Mouse (Mus musculus) neural tube, embryonic 15.5 days (tissue): ENCODE measurements around the gene Usp8. TPM values are rescaled to one million over a fixed set of nuclear protein-coding genes. Genes with fewer than 3 reads are reported as not detected.

Experiments
- ATAC-seq: fragments of 200-750 bp; cut with Nextera tagmentation; 2 replicates; pipeline ENCODE4 v1.8.0; 2017; ENCODE audit warnings: mild to moderate bottlenecking, moderate TSS enrichment, moderate library complexity; ENCODE audit not compliant: low FRiP score
- H3K27ac ChIP-seq: fragments of 300-500 bp; sonication (generic); replicated peaks from 2 replicates; pipeline ENCODE4 v1.5.1; 2015; ENCODE audit warnings: mild to moderate bottlenecking, inconsistent platforms
- H3K27me3 ChIP-seq: fragments of 300-500 bp; sonication (generic); replicated peaks from 2 replicates; pipeline ENCODE4 v1.6.1; 2015; ENCODE audit warnings: inconsistent platforms
- H3K36me3 ChIP-seq: fragments of 300-500 bp; sonication (generic); 2 replicates; pipeline ENCODE4 v1.6.1; 2015; ENCODE audit warnings: inconsistent platforms
- H3K4me1 ChIP-seq: fragments of 300-500 bp; sonication (generic); 2 replicates; pipeline ENCODE4 v1.6.1; 2015; ENCODE audit warnings: inconsistent platforms
- H3K4me2 ChIP-seq: fragments of 300-500 bp; sonication (generic); 2 replicates; pipeline ENCODE4 v1.6.1; 2015; ENCODE audit warnings: inconsistent platforms, mild to moderate bottlenecking, moderate library complexity
- H3K4me3 ChIP-seq: fragments of 300-500 bp; sonication (generic); replicated peaks from 2 replicates; pipeline ENCODE4 v1.5.1; 2015; ENCODE audit warnings: mild to moderate bottlenecking, inconsistent platforms
- H3K9ac ChIP-seq: fragments of 300-500 bp; sonication (generic); replicated peaks from 2 replicates; pipeline ENCODE4 v1.6.1; 2015; ENCODE audit warnings: mild to moderate bottlenecking, inconsistent platforms
- H3K9me3 ChIP-seq: fragments of 300-500 bp; sonication (generic); replicated peaks from 2 replicates; pipeline ENCODE4 v1.6.1; 2016; ENCODE audit warnings: inconsistent platforms
- WGBS: fragments of 180-500 bp; shearing (Covaris S2); methylation state at CpG from one replicate; pipeline ENCODE4 v1.1.7; 2015; ENCODE audit warnings: mixed read lengths; 5-methylcytosine and 5-hydroxymethylcytosine counted together
- polyA plus RNA-seq: library from polyadenylated mRNA; unstranded; fragments of >200 nt; fragmentation: Nextera tagmentation; extraction: Ambion mirVana; gene quantifications from 2 replicates; pipeline ENCODE4 v1.2.1, GENCODE M21; 2015

Usp8 gene
- 30.1 and 33.2 TPM in 2 replicates for polyA plus RNA-seq

GRCm38 (mm10) chr2:126706759-126707437, at the start of gene Usp8:
Usp8 (plus strand) TSS chr2:126707328.
- peak within 1 kb of the TSS; percentile 88 for H3K27ac ChIP-seq
- WGBS = 2% methylated on average over 47 of the region's 47 CpGs
- peaks cover 15% of the 10 kb centered on the region for H3K4me1 ChIP-seq
- peak within 1 kb of the TSS; percentile 64 for H3K4me3 ChIP-seq
- ATAC-seq = peak; percentile 100
- H3K9me3 ChIP-seq = no peaks in the 10 kb centered on the region
- H3K27me3 ChIP-seq = peaks cover 23% of the 10 kb centered on the region
- H3K36me3 ChIP-seq = no peaks in the 10 kb centered on the region
- H3K4me2 ChIP-seq = peak within 1 kb of the TSS; percentile 80
- peak within 1 kb of the TSS; percentile 84 for H3K9ac ChIP-seq

GRCm38 (mm10) chr2:126663481-126663880, 43.6 kb upstream of the Usp8 start:
- Histone ChIP-seq H3K4me3 (no peak overlapping the region), H3K27ac (no peak overlapping the region), H3K9me3 (no peaks in the 10 kb centered on the region), H3K9ac (no peak overlapping the region), H3K27me3 (no peaks in the 10 kb centered on the region), H3K4me2 (no peak overlapping the region), H3K36me3 (no peaks in the 10 kb centered on the region), H3K4me1 (no peaks in the 10 kb centered on the region)
- WGBS = 62% methylated on average over 4 of the region's 4 CpGs
- no peak for ATAC-seq

GRCm38 (mm10) chr2:126665984-126666383, 41.1 kb upstream of the Usp8 start:
- 93% methylated on average over 3 of the region's 3 CpGs for WGBS
- no peak overlapping the region for H3K4me2 ChIP-seq
- H3K4me3 ChIP-seq = no peak overlapping the region
- no peaks in the 10 kb centered on the region for H3K9me3 ChIP-seq
- H3K4me1 ChIP-seq = no peaks in the 10 kb centered on the region
- no peak for ATAC-seq
- no peak overlapping the region for H3K27ac ChIP-seq
- no peaks in the 10 kb centered on the region for H3K27me3 ChIP-seq
- no peak overlapping the region for H3K9ac ChIP-seq
- no peaks in the 10 kb centered on the region for H3K36me3 ChIP-seq

GRCm38 (mm10) chr2:126668621-126669252, 38.4 kb upstream of the Usp8 start:
- ATAC-seq = no peak
- Histone ChIP-seq H3K9ac (no peak overlapping the region), H3K36me3 (no peaks in the 10 kb centered on the region), H3K27ac (no peak overlapping the region), H3K4me1 (peaks cover 19% of the 10 kb centered on the region), H3K4me2 (no peak overlapping the region), H3K27me3 (no peaks in the 10 kb centered on the region), H3K9me3 (no peaks in the 10 kb centered on the region), H3K4me3 (no peak overlapping the region)
- WGBS = 96% methylated on average over 5 of the region's 5 CpGs

GRCm38 (mm10) chr2:126673317-126674242, 33.5 kb upstream of the Usp8 start:
- H3K4me2 ChIP-seq = peak overlapping the region; percentile 63
- H3K36me3 ChIP-seq = no peaks in the 10 kb centered on the region
- H3K27ac ChIP-seq = no peak overlapping the region
- H3K27me3 ChIP-seq = no peaks in the 10 kb centered on the region
- WGBS = 67% methylated on average over 13 of the region's 13 CpGs
- no peaks in the 10 kb centered on the region for H3K9me3 ChIP-seq
- H3K4me1 ChIP-seq = peaks cover 41% of the 10 kb centered on the region
- H3K4me3 ChIP-seq = peak overlapping the region; percentile 92
- peak overlapping the region; percentile 98; the same call in 1 of the 2 replicates for H3K9ac ChIP-seq
- ATAC-seq = no peak

- peak overlapping the region; percentile 98 for H3K9ac ChIP-seq
- H3K27me3 ChIP-seq = no peaks in the 10 kb centered on the region
- ATAC-seq = peak; percentile 68; the same call in 1 of the 2 replicates
- H3K9me3 ChIP-seq = no peaks in the 10 kb centered on the region
- peaks cover 41% of the 10 kb centered on the region for H3K4me1 ChIP-seq
- peak overlapping the region; percentile 92 for H3K4me3 ChIP-seq
- no peaks in the 10 kb centered on the region for H3K36me3 ChIP-seq
- H3K27ac ChIP-seq = peak overlapping the region; percentile 100
- H3K4me2 ChIP-seq = peak overlapping the region; percentile 63
- under 1% methylated on average over 61 of the region's 77 CpGs for WGBS
Observed at GRCm38 (mm10) chr2:126674441-126675168, 32.5 kb upstream of the Usp8 start.

GRCm38 (mm10) chr2:126675169-126676121, 31.7 kb upstream of the Usp8 start:
- H3K4me2 ChIP-seq = peak overlapping the region; percentile 63
- H3K27me3 ChIP-seq = no peaks in the 10 kb centered on the region
- no peaks in the 10 kb centered on the region; the same call in 1 of the 2 replicates for H3K36me3 ChIP-seq
- peaks cover 41% of the 10 kb centered on the region for H3K4me1 ChIP-seq
- H3K9ac ChIP-seq = peak overlapping the region; percentile 98
- peak; percentile 95 for ATAC-seq
- H3K27ac ChIP-seq = peak overlapping the region; percentile 100
- peak overlapping the region; percentile 92 for H3K4me3 ChIP-seq
- WGBS = under 1% methylated on average over 98 of the region's 99 CpGs
- no peaks in the 10 kb centered on the region for H3K9me3 ChIP-seq

GRCm38 (mm10) chr2:126676122-126676515, 31.0 kb upstream of the Usp8 start, which contains the start of gene Gabpb1:
Gabpb1 (minus strand) TSS chr2:126676337.
- Histone ChIP-seq H3K4me3 (peak within 1 kb of the TSS; percentile 92), H3K36me3 (no peaks in the 10 kb centered on the region; the same call in 1 of the 2 replicates), H3K9me3 (no peaks in the 10 kb centered on the region), H3K4me2 (peak within 1 kb of the TSS; percentile 63), H3K9ac (peak within 1 kb of the TSS; percentile 98), H3K27ac (peak within 1 kb of the TSS; percentile 100), H3K4me1 (peaks cover 41% of the 10 kb centered on the region), H3K27me3 (no peaks in the 10 kb centered on the region)
- WGBS = 24% methylated on average over 12 of the region's 12 CpGs
- ATAC-seq = no peak

- no peak for ATAC-seq
- H3K4me3 ChIP-seq = no peak overlapping the region
- H3K4me2 ChIP-seq = peak overlapping the region; percentile 63; the same call in 1 of the 2 replicates
- no peak overlapping the region for H3K9ac ChIP-seq
- H3K9me3 ChIP-seq = no peaks in the 10 kb centered on the region
- no peaks in the 10 kb centered on the region; the same call in 1 of the 2 replicates for H3K36me3 ChIP-seq
- no peak overlapping the region for H3K27ac ChIP-seq
- 94% methylated on average over 1 of the region's 1 CpGs for WGBS
- peaks cover 34% of the 10 kb centered on the region for H3K4me1 ChIP-seq
- no peaks in the 10 kb centered on the region for H3K27me3 ChIP-seq
Observed at GRCm38 (mm10) chr2:126677366-126677765, 29.8 kb upstream of the Usp8 start.

- no peaks in the 10 kb centered on the region for H3K27me3 ChIP-seq
- WGBS = 94% methylated on average over 2 of the region's 2 CpGs
- no peak overlapping the region for H3K4me3 ChIP-seq
- ATAC-seq = no peak
- peaks cover 4% of the 10 kb centered on the region; the same call in 1 of the 2 replicates for H3K4me1 ChIP-seq
- no peak overlapping the region for H3K9ac ChIP-seq
- peaks cover under 1% of the 10 kb centered on the region for H3K36me3 ChIP-seq
- H3K27ac ChIP-seq = no peak overlapping the region
- no peak overlapping the region for H3K4me2 ChIP-seq
- H3K9me3 ChIP-seq = no peaks in the 10 kb centered on the region
Observed at GRCm38 (mm10) chr2:126682333-126682732, 24.8 kb upstream of the Usp8 start.
